Mouse (Mus musculus): ENCODE data around the gene Slc6a11. TPM values are rescaled to one million over a fixed set of nuclear protein-coding genes. Genes with fewer than 3 reads are reported as not detected.

Gene Slc6a11
- total RNA-seq, 2 experiments from 2014 or later, result 0.23 to 0.24 TPM

DNA sequence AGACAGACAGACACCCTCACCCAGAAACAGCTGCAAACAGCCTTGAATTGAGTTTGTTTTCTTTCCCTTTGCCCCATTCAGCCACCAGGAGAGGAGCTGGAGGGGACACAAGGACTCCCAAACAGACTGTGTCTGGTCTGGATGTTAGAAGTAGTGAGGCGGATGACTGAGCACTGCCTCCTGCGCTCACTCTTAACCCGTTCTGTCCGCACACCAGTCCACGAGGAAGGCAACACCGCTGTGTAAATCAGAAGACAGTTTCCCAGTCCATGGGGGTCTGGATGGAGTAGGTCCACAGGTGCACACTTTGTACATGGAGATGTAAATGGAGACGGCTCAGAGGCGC, 43.0 kb downstream of the Slc6a11 start:
- intact Hi-C loops (cut with DNase I; ENCODE audit: low total_unique reads), result no loop called here
- DNase-seq, result no peak

DNA sequence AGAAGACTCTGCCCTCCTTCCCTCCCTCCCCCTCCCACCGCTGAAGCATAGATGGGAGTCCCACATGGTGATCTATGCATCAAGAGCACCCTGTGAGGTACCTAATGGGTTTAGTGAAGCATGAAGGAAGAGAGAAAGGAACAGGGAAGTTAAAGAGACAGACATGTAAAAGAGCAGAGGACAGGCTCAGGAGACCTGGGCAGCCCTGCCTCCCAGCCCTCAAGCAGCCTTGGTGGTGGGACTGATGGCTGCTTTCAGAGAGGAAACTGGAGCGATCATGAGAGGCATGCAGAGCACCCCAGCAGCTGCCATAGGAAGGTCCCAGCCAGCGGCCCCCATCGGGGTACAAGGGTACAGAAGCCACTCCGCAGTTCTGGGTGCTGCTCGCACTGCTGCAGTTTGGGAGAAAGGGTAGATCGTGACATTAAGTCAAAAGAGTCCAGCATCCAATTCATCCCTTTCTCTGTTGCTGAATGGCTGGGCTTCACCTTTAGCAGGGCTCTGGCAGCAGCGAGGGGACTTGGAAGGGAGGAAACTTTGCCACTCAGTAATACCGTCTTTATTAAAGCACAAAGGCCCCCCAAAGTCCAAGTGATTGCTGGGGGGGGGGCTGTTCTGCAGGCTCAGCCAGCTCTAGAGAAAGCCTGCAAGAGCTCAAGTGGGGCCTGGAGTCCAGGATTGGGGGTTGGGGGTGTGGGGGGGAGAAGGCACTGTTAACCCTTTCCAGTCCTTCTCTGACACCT, 43.5 kb downstream of the Slc6a11 start:
- intact Hi-C loops (cut with DNase I; ENCODE audit: low total_unique reads), result no loop called here
- DNase-seq, result no peak

- no peak for DNase-seq
- intact Hi-C loops (cut with DNase I; ENCODE audit: low total_unique reads), result no loop called here
Measured at GRCm38 (mm10) chr6:114178141-114178540, 47.1 kb downstream of the Slc6a11 start.

DNA sequence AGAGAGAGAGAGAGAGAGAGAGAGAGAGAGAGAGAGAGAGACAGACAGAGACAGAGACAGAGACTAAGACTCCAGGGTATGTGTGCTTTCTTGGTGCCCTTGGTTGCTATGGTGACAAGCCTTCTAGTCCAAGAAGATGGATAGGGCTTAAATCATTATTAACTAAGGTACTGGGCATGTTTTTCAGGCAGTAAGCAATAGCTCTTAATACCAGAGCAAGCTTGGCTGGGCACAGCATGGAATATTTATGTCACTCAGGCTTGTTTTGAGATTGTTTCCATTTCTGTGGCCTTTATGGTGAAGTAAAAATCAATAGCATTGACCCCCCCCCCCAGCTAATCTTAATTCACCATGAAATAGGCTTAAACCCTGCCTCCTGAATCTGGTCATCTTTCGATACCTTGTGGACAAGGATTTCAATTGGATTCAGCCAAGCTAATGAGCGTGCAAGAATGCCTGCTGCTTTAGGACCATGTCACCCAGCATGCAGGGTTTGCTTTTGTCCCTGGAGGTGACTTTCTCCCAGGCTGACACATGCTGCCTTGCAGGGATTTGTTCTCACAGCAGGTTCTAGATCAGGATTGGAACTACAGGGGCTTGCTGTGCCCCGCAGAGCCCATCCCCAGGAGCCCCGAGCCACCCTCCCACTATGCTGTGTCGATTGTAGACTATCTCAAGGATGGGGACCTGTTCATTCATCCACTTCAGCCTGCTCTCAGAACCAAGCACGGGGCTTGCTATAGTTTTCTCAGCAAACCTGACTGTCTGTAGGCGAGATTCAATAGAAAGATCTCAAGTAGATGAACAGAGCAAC, 51.5 kb downstream of the Slc6a11 start:
- DNase-seq, result no peak
- intact Hi-C loops (cut with DNase I; ENCODE audit: low total_unique reads), result no loop called here

DNA sequence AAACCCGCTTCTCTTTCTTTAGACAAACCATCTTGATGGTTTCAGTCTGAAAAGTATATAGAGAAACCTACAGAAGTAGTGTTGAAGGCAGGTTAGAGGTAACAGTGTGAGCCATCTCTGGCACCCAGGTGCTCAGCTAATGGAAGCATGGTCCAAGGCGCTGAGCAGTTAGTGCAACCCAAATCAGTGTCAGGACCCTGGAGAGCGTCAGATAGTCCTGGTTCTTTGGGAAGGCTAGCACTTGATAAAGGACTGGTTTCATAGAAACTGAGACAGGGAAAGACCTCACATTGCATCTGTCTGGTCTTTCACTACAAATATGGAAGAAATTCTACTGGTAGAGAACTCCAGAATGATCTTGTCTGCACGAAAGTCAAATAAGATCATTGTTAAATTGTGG, 56.1 kb downstream of the Slc6a11 start:
- DNase-seq, result no peak

GRCm38 (mm10) chr6:114188869-114189268, 57.8 kb downstream of the Slc6a11 start:
- intact Hi-C loops (cut with DNase I; ENCODE audit: low total_unique reads), result no loop called here
- DNase-seq, result no peak

More for the DNA sequence above, 56.1 kb downstream of the Slc6a11 start:
- intact Hi-C loops (cut with DNase I; ENCODE audit: low total_unique reads), result no loop called here

DNA sequence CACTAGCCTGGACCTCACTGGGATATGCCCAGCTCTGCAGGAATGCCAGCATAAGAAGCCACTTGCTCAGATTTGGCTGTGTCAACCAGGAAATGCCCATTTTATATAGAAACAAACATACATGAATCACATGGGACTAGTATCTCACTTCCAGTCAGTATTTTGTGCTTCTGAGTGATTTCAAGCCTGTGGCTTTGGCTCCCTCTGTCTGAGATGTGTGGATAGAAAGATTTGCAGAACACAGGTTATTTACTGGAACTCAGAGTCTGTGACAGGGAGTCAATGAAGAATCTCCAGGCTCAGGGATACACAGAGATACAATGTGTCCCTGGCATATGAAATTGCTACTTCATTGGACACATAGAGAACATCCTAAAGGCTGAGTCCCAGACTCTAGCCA, 65.0 kb downstream of the Slc6a11 start:
- intact Hi-C loops (cut with DNase I; ENCODE audit: low total_unique reads), result no loop called here
- no peak for DNase-seq

DNA sequence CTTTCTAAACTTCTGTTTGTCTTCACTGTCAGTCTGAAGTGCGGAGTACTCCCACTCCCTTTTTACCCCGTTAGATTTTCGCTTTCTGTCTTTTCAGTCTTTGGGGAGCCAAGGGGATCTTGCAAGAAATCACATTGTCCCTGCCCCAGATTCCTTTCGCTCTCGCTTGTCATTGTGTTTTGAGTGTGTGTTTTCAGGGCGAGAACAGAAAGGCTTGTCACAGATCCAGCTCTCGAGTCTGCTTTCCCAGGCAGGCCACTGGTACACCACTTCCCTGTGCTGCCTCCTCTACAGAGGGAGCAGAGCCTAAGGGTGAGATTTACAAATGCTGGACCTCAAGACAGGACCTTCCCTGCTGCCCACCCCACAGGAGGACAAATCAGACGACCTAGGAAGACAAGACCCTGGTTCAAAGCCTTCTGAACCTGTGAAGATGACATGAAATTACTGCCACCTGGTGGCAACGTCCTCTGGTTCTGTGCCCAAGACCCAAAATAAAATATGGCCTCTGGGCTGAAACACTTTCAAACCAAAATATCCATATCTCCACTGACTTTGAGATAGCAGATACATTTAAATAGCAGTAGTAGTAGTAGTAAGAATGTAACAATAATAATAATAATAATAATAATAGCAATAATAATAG, 68.3 kb downstream of the Slc6a11 start:
- DNase-seq, result no peak
- intact Hi-C loops (cut with DNase I; ENCODE audit: low total_unique reads), result no loop called here

GRCm38 (mm10) chr6:114204557-114204956, 73.5 kb downstream of the Slc6a11 start:
- DNase-seq, result no peak
- intact Hi-C loops (cut with DNase I; ENCODE audit: low total_unique reads), result no loop called here

DNA sequence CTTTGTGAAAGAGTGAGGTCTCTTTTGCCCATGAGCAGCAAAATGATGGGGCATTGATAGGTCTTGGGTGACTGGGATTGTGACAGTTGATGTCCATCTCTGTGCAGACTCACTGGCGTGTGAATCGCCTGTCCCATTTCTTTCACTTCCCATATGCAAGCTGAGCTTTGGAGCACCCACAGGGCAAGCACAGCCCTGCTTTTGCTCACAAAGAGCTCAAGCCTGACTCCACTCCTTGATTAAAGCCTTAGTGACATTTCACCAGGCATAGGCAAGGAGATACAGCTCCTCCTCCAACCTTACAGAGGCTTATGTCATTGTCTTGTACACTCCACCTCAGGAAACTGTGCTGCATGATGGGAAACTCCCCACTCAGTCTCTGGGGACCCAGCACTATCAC, 77.3 kb downstream of the Slc6a11 start:
- intact Hi-C loops (cut with DNase I; ENCODE audit: low total_unique reads), result no loop called here
- DNase-seq, result no peak

GRCm38 (mm10) chr6:114214393-114214792, 83.4 kb downstream of the Slc6a11 start:
- intact Hi-C loops (cut with DNase I; ENCODE audit: low total_unique reads), result no loop called here
- no peak for DNase-seq

DNA sequence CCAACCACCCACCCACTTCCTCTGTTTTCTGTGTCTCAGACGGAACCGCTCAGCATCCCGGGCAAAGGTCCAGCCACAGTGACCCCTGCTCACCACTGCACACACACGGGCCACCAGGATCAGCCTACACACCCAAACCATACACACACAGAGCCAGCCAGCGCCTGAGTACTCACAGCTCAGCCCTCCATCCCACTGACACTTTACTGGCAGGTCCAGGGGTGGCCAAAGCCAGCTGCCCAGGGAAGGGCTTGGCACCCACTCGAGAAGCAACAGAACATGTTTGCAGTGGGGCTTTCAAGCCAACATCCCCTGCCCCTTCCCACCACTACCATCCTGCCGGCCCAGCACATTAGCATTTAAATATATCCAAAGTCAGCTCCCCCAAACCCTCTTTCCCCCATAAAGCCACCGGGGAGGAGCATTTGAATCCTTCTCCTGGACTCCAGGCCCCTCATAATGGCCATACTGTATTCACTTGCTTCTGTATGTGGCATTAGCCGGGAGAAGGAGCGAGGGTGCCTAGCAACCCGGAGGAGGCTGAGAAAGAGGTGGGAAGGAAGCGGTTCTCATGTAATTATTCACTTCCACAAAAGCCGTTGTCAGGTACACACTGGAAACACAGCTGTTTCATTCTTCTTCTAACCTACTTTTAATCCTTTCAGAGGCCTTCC, 85.8 kb downstream of the Slc6a11 start:
- intact Hi-C loops (cut with DNase I; ENCODE audit: low total_unique reads), result no loop called here

DNA sequence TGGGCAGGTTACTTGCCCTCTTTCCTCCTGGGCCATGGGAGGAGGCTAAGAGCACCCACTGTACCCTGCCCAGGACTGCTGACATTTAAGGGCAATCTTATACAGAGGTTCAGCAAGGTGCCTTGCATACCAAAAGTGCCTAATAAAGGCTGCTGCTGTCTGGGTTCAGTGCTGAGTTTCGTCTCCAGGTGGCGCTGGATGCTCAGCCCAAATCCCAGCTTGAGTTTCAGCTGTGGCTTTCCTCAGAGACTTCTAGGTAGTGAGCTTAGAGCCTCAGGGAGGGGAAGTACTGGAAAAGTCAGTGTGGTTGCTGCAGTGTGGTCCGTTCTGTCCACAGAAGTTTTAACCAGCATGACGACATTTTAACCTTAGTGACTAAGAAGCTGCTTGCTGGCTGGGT, 93.4 kb downstream of the Slc6a11 start:
- intact Hi-C loops (cut with DNase I; ENCODE audit: low total_unique reads), result loop anchor here (5.0 kb wide), 1 partner anchor 118 kb away; no protein-coding TSS in a partner anchor
- peak; percentile 10 for DNase-seq

More for the DNA sequence above, 85.8 kb downstream of the Slc6a11 start:
- no peak for DNase-seq

DNA sequence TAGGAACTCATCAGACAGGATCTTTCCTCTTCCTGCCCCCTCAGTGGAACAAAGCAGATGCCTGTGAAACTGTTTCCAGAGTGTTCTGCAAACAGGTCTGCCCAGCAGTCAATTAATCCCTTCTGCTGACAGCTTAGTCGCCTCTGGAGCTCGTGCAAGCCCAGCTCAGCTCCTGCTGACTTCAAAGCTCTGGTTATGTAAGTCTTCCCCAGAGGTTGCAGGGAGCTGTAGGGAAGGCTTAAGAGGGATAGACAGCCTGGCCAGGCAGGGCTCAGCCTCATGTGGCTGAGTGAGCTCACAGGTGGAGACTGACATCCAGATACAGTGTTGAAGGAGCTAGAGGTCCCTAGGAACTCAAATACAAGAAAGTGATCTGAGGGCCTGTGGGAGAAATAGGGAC, 96.3 kb downstream of the Slc6a11 start:
- no peak for DNase-seq
- intact Hi-C loops (cut with DNase I; ENCODE audit: low total_unique reads), result no loop called here

DNA sequence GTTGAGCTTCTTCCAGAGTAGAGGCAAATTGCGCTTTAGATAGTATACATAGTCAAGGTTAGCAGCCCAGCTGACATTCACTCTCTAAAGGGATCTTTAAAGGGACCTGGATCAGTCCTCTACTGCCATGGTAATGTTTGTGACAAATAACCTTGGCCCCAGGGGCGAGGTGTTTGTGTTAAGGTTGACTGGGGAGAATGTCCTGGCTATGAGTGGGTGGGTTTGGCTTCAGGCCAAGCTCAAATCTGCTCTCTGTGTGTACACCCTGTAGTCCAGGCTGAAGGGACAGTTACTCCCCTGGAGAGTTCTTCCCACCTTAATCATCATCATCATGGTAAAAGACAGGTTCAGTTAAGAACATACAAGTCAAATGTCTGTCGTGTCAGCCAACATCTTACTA, 97.2 kb downstream of the Slc6a11 start:
- intact Hi-C loops (cut with DNase I; ENCODE audit: low total_unique reads), result no loop called here

DNA sequence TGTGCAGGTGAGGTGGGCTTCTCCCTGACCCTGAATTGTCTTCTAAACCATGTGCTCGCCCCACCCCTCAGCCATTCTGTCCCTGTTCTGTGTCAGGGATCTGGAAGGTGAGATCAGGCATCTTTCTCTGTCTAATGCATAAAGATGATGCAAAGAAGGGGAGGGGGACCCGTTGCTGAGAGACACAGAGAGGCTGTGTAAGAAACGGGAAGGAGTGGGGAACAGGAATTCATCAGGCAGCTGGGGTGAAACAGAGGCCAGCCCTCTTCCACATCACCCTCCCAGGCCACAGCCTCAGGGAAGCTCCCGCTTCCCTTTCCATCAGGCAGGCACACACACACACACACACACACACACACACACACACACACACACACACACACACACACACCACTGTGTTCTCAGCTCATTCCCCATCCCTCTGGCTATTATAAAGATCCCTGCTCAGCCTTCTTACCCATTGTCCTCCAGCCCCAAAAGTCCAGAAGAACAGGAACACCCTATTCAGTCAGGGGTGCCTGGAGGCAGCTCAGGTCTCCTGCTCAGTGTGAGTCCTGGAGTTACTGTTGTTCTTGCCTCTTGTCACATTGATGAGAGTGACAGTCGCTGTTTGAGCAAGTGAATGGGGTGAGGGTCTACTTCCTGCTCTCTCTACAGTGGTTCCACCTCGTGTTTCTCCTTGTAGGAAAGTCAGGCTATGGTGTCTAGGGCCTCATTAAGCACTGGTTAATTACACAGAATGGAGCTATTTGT, 108.0 kb downstream of the Slc6a11 start:
- no peak for DNase-seq
- intact Hi-C loops (cut with DNase I; ENCODE audit: low total_unique reads), result no loop called here

More for the DNA sequence above, 97.2 kb downstream of the Slc6a11 start:
- no peak for DNase-seq

GRCm38 (mm10) chr6:114245665-114246064, 114.6 kb downstream of the Slc6a11 start:
- intact Hi-C loops (cut with DNase I; ENCODE audit: low total_unique reads), result no loop called here
- DNase-seq, result no peak

- DNase-seq, result peak; percentile 52
- intact Hi-C loops (cut with DNase I; ENCODE audit: low total_unique reads), result loop anchor here (5.0 kb wide), 1 partner anchor 158 kb away; no protein-coding TSS in a partner anchor
Measured at GRCm38 (mm10) chr6:114250311-114250710, 119.3 kb downstream of the Slc6a11 start.

DNA sequence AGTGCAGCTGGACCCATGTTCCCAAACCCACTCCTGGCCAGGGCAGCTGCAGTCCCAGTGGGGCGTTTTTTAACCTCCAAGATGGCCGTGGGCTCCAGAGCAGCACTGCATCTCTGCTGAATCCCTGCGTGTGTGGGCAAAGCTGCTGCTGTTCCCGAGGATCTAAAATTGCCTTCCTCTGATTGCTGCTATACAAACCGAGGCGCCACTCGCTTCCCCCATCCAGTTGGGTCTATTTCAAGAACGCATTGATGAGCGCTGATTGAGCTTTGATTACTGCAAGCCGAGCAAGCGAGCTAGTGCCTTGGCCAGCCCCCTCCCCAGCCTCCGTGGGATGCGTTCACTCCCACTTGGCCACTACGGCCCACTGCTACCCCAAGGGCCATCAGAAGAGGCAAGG, 123.9 kb downstream of the Slc6a11 start:
- no peak for DNase-seq
- intact Hi-C loops (cut with DNase I; ENCODE audit: low total_unique reads), result loop anchor here (5.0 kb wide), 1 partner anchor 163 kb away; no protein-coding TSS in a partner anchor

Measured in gastrocnemius, postnatal 14 days (tissue).